Mouse (Mus musculus) layer of hippocampus, adult 2 months (tissue): ENCODE measurements at regions not wholly inside any gene's neighbourhood (a gene's known extent, or its start where the extent isn't known, plus 50 kb on each side); places are given as distances from the start of the nearest gene placed in this dataset.

Experiments used
- DNase-seq, 2 experiments: peaks; one replicate each; pipeline ENCODE4 v3.0.0; 2022; ENCODE audit warnings: low spot score in 2 of 2
- H3K27ac ChIP-seq: fragments of 200-600 bp; 2 replicates; pipeline ENCODE4 v1.8.1; 2022
- H3K4me3 ChIP-seq: fragments of 200-600 bp; 2 replicates; pipeline ENCODE4 v1.8.1; 2022; ENCODE audit warnings: mild to moderate bottlenecking
- CTCF ChIP-seq: fragments of 200-600 bp; conservative IDR thresholded peaks from 2 replicates; pipeline ENCODE4 v1.8.1; 2022; ENCODE audit warnings: antibody characterized with exemption, mild to moderate bottlenecking, moderate library complexity

GRCm38 (mm10) chr7:129079786-129080185 is 177.0 kb upstream of the Plpp4 start:
- H3K4me3 ChIP-seq = no peak overlapping the region
- no peak for TF ChIP-seq CTCF
- no peak overlapping the region for H3K27ac ChIP-seq
- DNase-seq = no peak

DNA sequence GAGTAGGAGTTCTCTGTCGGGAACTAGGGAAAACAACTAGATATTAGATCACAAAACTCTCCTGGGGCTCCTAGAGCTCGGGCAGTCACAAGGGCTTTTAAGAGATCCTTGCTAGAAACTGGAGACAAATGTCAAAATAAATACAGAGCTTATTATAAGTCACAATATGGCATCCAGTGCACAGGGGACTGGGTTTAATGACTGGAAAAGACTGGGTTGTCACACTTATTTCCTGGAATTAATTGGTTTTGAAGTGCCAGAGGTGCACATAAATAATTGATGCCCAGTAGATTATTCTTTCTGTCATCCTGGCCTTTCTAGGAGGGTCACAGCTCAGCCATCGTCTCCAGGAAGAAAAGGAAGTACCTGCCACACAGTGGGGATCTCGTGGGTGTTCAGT is 165.4 kb upstream of the Plpp4 start:
- no peak for DNase-seq
- TF ChIP-seq CTCF = no peak
- Histone ChIP-seq H3K4me3 (no peak overlapping the region), H3K27ac (no peak overlapping the region)

DNA sequence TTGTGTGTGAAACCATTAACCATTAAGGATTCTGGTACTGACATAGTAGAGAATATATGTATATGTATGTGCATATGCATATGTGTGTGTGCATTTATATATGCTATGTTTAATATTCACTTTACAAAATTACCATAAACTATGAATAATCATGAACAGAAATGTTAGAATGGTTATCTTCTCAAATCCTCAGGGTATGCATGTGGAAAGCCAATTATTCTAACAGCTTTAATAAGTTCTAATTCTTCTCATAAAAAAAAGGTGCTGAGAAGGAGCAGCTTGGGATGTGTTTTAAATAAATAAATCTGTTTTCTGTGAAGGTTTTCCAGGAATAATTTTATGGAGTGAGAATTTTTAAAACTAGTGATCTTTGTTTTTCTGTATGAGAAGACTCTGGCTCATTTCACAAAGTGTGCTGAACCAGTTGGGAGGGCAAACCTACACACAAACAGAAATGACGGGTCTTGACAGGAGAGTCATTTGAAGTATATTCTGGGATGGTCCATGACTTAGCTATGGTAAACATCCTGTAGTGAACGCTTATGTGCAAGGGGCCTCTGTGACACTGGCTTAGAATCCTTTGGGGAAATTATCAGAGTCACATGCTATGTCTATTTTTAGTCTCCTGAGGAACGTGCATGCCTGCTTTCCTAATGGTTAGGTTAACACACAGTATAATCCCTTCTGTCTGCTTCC is 160.3 kb upstream of the Plpp4 start:
- Histone ChIP-seq H3K4me3 (no peak overlapping the region), H3K27ac (no peak overlapping the region)
- no peak for TF ChIP-seq CTCF
- no peak for DNase-seq

DNA sequence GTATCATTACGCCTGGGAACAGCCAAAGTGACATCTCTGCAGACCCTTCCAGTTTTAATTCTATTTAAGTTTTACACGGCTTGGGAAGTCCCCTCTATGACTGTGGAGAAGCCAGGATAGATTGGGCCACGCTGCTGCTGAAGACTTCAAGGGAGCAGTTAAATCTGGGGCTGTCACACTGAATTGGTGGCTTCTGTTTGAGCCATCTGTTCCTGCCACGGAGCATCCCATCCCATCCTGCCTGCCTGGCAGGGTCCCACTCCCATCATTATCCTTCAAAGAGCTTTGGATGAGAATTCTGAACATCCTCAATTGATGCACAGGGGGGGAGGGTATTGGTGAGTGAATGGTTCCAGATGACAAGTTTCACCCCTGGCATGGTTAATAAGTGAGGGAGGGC is 154.4 kb upstream of the Plpp4 start:
- DNase-seq = peak; percentile 56 to 69
- no peak for TF ChIP-seq CTCF

DNA sequence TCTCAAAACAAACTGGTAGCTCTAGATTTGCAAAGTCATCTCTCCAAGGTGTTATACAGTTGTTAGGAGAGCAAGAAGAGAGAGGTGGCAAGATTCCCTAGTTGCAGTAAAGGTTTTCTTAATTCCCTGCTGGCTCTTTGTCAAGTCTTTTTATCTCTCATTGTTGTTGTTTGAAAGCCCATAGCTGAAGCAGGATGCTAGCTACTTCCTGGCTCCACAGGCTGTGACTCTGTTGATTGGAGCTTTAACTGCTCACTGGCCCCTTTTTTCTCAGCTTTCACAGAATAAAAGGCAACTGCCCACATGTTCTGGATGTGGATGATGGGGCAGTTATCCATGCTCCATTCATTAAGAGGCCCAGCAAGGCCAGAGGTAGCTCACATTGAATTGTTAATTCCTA is 122.7 kb upstream of the Plpp4 start:
- no peak for TF ChIP-seq CTCF
- Histone ChIP-seq H3K27ac (no peak overlapping the region), H3K4me3 (no peak overlapping the region)
- DNase-seq = no peak

More for the DNA sequence above, 154.4 kb upstream of the Plpp4 start:
- Histone ChIP-seq H3K4me3 (no peak overlapping the region), H3K27ac (no peak overlapping the region; the same call in 1 of the 2 replicates)

GRCm38 (mm10) chr7:129134661-129135215 is 122.1 kb upstream of the Plpp4 start:
- no peak overlapping the region for H3K4me3 ChIP-seq
- H3K27ac ChIP-seq = no peak overlapping the region
- TF ChIP-seq CTCF = no peak
- no peak for DNase-seq

DNA sequence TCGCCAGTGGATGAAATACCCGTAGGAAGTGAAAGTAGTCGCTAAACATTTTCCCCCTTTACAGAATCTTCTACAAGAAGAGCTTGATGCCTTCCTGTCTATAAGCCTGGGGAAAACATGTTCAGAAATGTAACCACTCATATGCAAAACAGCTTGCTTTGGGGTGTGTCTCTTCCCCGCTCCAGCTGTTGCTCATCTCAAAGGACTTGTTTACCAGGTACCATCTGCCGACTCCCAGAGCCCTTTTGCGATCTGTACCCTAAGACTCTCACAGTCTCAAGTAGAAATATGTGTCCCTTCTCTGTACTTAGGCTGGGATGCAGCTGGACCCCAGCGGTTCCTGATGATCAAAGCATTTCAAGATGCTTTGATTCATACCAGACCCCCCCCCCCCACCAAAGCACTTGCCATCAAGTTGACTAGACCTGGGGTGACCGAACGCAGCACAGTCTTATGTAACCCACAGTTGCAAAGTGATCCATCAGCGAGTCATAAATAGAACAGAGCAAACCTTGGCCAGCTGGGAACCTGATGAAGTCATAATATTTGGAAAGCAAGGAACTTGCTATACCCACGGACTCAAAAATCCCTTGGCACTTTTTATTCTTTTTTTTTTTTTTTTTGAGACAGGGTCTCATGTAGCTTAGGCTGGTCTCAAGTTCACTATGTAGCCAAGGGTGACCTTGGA is 119.4 kb upstream of the Plpp4 start:
- H3K27ac ChIP-seq = peak overlapping the region; percentile 61; the same call in 1 of the 2 replicates
- peak; percentile 15 to 41 for DNase-seq
- H3K4me3 ChIP-seq = no peak overlapping the region
- no peak for TF ChIP-seq CTCF

DNA sequence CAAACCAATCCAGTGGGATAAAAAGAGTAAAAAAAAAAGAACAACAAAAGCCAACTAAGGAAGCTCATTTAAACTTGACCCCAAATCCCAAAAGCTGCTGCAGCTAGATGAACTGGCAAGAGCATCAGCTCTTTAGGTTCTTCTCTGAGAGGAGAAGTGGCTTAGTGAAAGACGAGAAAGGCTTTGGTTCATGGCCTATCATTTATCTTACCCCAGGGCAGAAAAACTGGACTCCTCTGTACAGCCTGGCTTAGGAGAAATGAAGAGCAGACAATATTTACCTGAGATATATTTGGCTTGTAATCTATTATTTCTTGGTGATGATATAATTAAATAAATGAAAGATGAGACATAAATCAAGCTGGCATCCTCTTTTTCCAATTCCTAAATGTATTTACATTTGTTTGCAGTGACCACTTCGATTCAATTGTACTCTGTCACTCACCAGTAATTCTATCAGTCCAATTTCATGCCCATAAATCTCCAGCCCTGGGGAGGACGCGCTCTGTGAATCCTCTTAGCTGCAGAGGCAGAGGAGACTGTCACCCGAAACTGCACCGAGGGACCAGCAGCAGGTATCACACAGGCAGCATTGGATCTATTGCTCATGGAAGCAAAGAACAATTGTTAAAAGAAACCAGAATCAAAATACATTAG is 114.8 kb upstream of the Plpp4 start:
- no peak for TF ChIP-seq CTCF
- no peak overlapping the region for H3K27ac ChIP-seq
- no peak for DNase-seq
- H3K4me3 ChIP-seq = no peak overlapping the region

GRCm38 (mm10) chr7:129142599-129142949 is 114.3 kb upstream of the Plpp4 start:
- TF ChIP-seq CTCF = no peak; the same call in 1 of the 2 replicates
- DNase-seq = no peak
- Histone ChIP-seq H3K27ac (no peak overlapping the region), H3K4me3 (no peak overlapping the region)

DNA sequence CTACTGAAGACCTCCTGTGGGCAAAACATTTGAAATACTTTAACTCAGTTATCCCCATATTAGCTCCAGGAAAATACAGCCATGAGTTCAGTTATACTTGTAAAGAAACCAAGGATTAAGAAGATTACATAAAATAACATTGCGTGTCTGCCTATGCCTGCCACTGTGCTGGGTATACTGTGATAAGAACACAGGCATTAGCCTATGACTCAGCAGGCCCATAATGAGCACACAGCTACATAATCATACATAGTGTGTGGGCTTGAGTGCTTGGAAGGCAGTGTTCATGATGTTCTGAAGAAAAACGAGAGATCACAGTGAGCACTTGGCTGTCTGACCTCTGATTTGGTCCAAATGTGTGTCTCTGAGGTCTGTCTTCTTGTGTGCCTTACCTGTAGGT is 101.3 kb upstream of the Plpp4 start:
- TF ChIP-seq CTCF = no peak
- no peak overlapping the region for H3K4me3 ChIP-seq
- H3K27ac ChIP-seq = no peak overlapping the region
- DNase-seq = no peak

DNA sequence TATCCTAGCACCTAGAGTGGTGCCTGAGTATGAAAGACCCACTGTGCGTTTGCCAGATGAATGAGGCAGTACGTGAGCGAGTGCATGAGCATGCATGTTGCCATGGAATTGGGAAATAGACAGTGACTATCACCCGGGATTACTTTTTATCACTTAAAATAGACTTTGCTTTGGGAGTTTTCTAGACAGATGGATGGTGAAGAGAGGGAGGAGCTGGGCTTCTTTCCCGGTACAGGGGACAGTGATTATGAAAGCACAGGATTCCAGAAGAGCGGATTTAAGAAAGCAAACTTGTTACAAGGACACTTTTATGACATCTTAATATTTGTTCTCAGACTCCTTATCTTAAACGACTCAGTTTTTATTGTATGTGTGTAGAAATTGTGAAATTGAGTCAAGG is 86.9 kb upstream of the Plpp4 start:
- DNase-seq = peak; percentile 21 to 60
- Histone ChIP-seq H3K27ac (no peak overlapping the region), H3K4me3 (no peak overlapping the region)
- TF ChIP-seq CTCF = no peak

DNA sequence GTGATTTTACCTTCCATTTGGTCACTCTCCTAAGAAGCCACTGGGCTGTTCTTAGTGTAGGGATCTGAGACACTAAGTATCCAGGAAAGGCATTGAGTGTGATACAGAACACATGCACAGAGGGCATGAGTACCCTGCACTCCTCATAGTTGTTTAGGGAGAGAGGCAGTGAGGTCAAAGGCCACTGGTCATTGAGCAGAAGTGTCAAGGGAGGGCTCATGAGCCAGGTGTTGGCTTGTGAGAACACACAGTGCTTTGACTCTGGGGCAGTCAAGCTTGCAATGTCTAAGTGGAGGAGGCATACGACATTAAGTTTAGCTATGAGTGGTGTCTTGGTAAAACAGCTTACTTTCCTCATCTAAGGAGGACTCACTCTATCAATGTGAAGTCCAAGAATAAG is 65.9 kb upstream of the Plpp4 start:
- Histone ChIP-seq H3K27ac (no peak overlapping the region), H3K4me3 (no peak overlapping the region)
- no peak for TF ChIP-seq CTCF
- no peak for DNase-seq

GRCm38 (mm10) chr7:129207029-129207428 is 49.8 kb upstream of the Plpp4 start:
- TF ChIP-seq CTCF = no peak
- no peak overlapping the region for H3K27ac ChIP-seq
- DNase-seq = no peak
- H3K4me3 ChIP-seq = no peak overlapping the region
